ENCODE assay signal across 25 mouse cellular contexts in the genomic region with DNA sequence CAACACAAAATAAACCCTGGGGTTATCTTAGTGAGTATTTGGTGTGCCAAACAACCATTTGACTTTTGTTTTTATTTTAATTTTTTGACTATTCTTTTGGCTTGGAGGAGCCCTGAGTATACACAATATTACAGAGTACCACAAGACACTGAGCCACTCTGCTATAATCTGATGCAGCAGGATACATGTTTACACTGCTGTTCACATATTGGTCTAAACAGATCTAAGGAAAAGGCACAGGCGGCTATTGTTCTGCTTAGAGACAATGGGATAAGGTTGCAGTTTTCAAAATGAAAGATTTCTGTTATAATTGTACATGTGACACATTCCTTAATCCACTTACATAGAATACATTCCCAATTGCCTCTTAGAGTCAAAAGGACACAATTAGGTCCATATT.
"Had no signal": no experiment of that assay in that cellular context is flagged by ENCODE, and none has a peak within 500 bp of the region (broad histone marks: within the 10 kb centered on the region; RNA-seq: fewer than 3 reads in every experiment).

No protein-coding gene starts in this region.

- DNase-seq: gastrocnemius, postnatal 14 days; gastrocnemius, postnatal 36 days; heart, adult 11 months; heart, adult 2 months; heart, postnatal 14 days; heart, postnatal 36 days; kidney, adult 11 months; kidney, adult 8-10 months; kidney, postnatal 14 days; kidney, postnatal 36 days; layer of hippocampus, adult 9-11 months; layer of hippocampus, postnatal 36 days; left cerebral cortex, postnatal 4 days had no signal

- H3K36me3 ChIP-seq: heart, embryonic 13.5 days; heart, embryonic 15.5 days; hindbrain, embryonic 13.5 days; hindbrain, embryonic 15.5 days; limb, embryonic 13.5 days; limb, embryonic 15.5 days; liver, embryonic 12.5 days had no signal

- H3K9me3 ChIP-seq: heart, embryonic 13.5 days; heart, embryonic 15.5 days; hindbrain, embryonic 13.5 days; hindbrain, embryonic 15.5 days; limb, embryonic 13.5 days; limb, embryonic 15.5 days; liver, embryonic 12.5 days had no signal

- H3K4me2 ChIP-seq: heart, embryonic 11.5 days; heart, embryonic 13.5 days; heart, embryonic 15.5 days; hindbrain, embryonic 13.5 days; hindbrain, embryonic 15.5 days; limb, embryonic 13.5 days; limb, embryonic 15.5 days; liver, embryonic 12.5 days had no signal

- H3K27ac ChIP-seq: heart, adult 2 months; heart, embryonic 13.5 days; heart, embryonic 15.5 days; hindbrain, embryonic 13.5 days; hindbrain, embryonic 15.5 days; hindbrain, postnatal 0 days; kidney, postnatal 0 days; limb, embryonic 13.5 days; limb, embryonic 15.5 days; liver, embryonic 12.5 days; liver, embryonic 14.5 days had no signal

- H3K4me3 ChIP-seq: heart, adult 2 months; heart, embryonic 13.5 days; heart, embryonic 15.5 days; hindbrain, embryonic 13.5 days; hindbrain, embryonic 15.5 days; limb, embryonic 13.5 days; limb, embryonic 15.5 days; liver, embryonic 12.5 days had no signal

- H3K27me3 ChIP-seq: heart, embryonic 13.5 days; heart, embryonic 15.5 days; hindbrain, embryonic 13.5 days; hindbrain, embryonic 15.5 days; limb, embryonic 15.5 days; liver, embryonic 12.5 days had no signal

- H3K4me1 ChIP-seq: heart, embryonic 13.5 days; heart, embryonic 15.5 days; hindbrain, embryonic 15.5 days; limb, embryonic 13.5 days; limb, embryonic 15.5 days; liver, embryonic 12.5 days had no signal

- ATAC-seq: hindbrain, postnatal 0 days; intestine, embryonic 16.5 days; liver, embryonic 12.5 days had no signal

- H3K9ac ChIP-seq: heart, embryonic 13.5 days; heart, embryonic 15.5 days; hindbrain, embryonic 13.5 days; hindbrain, embryonic 15.5 days; limb, embryonic 13.5 days; limb, embryonic 15.5 days; liver, embryonic 12.5 days; liver, embryonic 14.5 days had no signal
